Mouse (Mus musculus): ENCODE data around the gene Pimreg.

Pimreg gene

DNA sequence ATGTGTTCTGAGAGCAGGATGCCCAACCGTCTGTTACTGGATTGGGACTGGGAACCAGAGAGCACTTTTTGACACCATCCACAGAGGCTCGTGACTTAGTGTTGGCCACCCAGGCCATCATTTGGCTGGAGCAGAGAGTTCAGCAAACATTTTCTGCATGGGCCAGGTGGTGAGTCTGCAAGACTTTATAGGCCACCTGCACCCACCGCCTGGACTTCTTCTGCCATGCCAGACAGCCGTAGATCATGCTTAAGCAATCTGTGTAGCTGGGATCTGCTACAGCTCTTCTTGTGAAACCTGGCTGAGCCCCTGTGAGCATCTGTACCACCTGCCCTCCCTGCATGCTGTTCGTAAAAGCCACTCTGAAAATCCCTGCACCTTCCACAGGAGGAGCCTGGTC lies 25.5 kb downstream of the Pimreg start:
- DNase-seq, result no peak

GRCm38 (mm10) chr11:72068026-72068425 lies 26.2 kb downstream of the Pimreg start:
- no peak for DNase-seq

DNA sequence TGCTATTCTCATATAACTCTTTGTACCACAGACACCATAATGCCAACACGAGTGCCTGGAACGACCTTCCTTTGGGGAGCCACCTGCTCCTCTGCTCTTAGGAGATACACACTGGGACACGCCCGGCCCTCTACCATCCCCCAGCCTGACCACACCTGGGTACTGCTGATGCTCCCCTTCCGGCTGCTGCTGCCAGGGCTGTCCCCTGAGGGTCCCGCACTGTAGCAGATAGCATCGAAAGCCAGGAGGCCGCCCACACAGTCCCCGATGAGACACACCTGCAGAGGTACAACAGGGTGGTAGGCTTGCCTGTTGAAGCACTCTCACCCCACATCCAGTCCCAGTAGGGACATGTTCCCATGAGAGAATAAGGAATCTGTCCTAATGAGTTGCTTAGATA lies 28.9 kb downstream of the Pimreg start:
- DNase-seq, result no peak

- DNase-seq, result no peak
Observed at GRCm38 (mm10) chr11:72072331-72072905, 30.6 kb downstream of the Pimreg start.

DNA sequence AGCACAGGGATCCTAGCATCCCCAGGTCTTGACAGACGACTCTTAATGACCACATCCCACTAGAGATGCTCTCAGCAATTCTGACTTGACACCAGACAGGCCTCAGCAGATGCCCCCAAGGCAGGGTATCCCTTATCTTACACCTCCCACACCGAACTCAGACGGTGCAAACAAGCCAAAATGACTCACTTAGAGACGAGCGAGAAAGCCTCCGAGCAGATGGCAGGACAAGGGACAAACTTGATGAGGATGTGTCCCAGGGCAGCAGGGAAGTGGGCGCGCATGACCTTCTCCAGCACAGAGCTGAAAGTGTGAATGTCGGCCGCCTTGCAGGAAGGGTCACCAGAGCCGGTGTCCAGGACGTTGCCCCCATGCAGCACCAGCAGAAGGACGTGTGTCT lies 32.4 kb downstream of the Pimreg start:
- DNase-seq, result peak; percentile 53

- DNase-seq, result no peak
Observed at GRCm38 (mm10) chr11:72078056-72078455, 36.2 kb downstream of the Pimreg start.

DNA sequence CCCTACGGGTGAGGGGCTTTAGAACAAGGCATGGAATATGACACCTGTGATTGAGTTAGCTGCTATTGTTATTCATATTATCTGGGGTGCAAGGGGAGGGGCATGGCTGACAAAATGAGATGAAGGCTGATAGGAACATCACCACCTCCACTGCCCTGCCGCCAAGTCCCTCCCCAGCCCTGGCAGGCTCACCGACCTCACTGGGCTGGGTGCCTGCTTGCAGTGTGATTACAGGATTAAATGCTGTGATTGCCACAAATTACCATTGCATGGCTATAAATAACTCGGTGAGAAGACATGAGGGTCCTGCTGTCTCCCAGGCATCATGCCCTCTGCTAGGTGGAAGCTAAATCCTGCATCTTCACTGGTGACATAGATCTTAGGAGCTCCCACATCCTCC lies 36.8 kb downstream of the Pimreg start:
- DNase-seq, result no peak

DNA sequence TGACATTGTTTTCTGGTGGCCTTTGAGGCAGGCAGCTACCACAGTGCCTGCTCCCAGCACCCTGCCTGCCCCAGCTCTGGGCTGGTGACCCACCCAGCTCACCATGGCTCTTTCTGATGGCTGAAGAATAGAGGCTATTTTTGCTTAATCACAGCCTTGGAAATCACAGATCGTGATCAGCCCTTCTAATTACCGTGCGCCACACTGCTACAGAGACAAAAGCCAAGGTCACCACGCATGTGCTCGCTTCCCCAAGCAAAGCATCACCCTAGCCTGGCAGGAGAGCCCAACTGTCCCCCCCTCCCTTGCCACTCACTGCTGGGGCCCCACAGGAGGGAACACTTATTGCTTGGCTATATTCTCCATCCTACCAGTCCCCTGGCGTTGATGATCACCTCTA lies 38.6 kb downstream of the Pimreg start:
- DNase-seq, result no peak

DNA sequence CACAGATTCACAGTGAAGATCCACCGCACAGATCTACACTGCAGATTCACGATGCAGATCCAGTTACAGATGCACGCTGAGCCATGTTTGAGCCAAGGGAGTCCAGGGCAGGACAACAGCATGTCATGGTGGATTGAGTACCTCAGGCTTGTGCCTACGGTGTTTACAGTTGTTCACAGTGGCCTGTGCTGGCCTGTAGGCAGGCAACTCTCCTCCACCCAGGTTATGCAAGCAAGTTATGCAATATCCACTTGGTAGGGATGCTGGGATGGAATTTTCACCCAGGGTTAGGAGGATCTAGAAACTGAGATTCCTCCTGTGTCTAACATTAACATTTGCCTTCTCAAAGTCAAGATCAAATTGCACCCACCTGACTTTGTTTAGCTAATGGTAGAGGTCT lies 40.8 kb downstream of the Pimreg start:
- no peak for DNase-seq

- peak; percentile 71 for DNase-seq
Observed at GRCm38 (mm10) chr11:72084337-72084736, 42.5 kb downstream of the Pimreg start.

GRCm38 (mm10) chr11:72086251-72087046 lies 44.6 kb downstream of the Pimreg start:
- DNase-seq, result peak; percentile 83

DNA sequence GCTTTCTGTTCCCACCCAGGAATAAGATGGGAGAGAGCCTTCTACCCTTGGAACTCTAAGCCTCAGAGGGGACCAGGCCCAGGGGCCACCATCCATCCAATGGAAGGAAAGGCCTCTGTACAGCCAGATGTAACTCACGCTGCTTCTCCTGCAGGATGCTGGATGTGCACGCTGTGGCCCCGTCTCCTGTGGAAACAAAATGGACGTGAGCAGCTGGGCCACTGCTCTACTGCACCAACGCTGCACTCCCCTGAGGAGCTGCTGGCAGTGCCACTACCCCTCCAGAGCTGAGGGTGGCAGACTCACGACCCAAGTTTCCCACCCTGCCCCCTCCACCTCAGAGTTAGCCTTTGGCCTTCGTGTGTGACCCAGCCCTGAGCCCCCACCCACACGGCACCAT lies 50.6 kb downstream of the Pimreg start:
- DNase-seq, result no peak

DNA sequence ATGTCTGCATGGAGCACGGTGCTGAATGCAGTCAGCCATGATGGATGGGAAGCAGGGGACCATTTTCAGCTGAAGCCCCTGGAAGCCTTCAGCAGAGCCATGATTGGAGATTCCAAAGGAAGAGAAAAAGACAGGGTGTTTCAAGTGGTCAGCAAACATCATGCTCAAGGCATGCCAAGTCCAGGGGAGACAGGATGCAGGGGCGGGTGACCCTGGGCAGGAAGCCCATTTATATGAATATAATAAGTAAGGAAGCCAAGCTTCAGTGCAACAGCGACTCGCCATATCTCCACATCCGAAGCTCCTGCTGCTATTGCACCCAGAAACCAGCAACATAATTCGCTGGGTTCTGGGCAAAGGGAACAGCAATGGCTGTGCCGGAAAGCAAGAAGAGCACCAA lies 52.6 kb downstream of the Pimreg start:
- no peak for DNase-seq

DNA sequence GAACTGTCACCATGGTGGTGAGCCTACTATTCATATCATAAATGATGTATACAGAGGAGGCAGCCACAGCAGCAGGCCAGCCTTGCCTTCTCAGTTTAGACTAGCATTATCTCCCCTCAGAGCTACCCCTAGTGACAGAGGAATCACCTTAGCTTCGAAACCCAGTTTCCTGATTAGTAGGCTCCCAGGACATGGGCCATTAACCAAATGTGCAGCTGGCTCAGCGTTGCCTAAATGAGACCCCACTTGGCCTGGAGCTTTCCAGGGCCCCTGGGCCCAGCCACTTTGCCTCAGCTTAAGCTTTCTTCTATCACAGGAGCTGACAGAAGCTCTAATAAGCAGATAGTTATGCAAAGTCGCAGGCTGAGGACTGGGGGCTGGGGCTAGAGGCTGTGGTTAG lies 54.2 kb downstream of the Pimreg start:
- no peak for DNase-seq

All from right cerebral cortex, adult 18-20 months (tissue).